Mouse (Mus musculus) kidney, embryonic 15.5 days (tissue): ENCODE results near the gene Epha3. TPM values are rescaled to one million over a fixed set of nuclear protein-coding genes. Genes with fewer than 3 reads are reported as not detected.
A peak's percentile ranks its signal among the peaks of the same experiment; 100 is the strongest.

ENCODE experiments used
- ATAC-seq: fragments of 200-750 bp; cut with Nextera tagmentation; replicated peaks from 2 replicates; pipeline ENCODE4 v1.8.0; 2017; ENCODE audit warnings: moderate TSS enrichment; ENCODE audit not compliant: low FRiP score
- H3K27ac ChIP-seq: fragments of 300-500 bp; sonication (generic); 2 replicates; pipeline ENCODE4 v1.5.1; 2015; ENCODE audit warnings: mild to moderate bottlenecking, inconsistent platforms
- H3K27me3 ChIP-seq: fragments of 300-500 bp; sonication (generic); 2 replicates; pipeline ENCODE4 v1.6.1; 2015; ENCODE audit warnings: inconsistent platforms
- H3K36me3 ChIP-seq: fragments of 300-500 bp; sonication (generic); 2 replicates; pipeline ENCODE4 v1.6.1; 2015; ENCODE audit warnings: inconsistent platforms
- H3K4me1 ChIP-seq: fragments of 300-500 bp; sonication (generic); 2 replicates; pipeline ENCODE4 v1.6.1; 2015; ENCODE audit warnings: inconsistent platforms
- H3K4me2 ChIP-seq: fragments of 300-500 bp; sonication (generic); 2 replicates; pipeline ENCODE4 v1.6.1; 2015; ENCODE audit warnings: moderate library complexity, mild to moderate bottlenecking, inconsistent platforms
- H3K4me3 ChIP-seq: fragments of 300-500 bp; sonication (generic); replicated peaks from 2 replicates; pipeline ENCODE4 v1.5.1; 2015; ENCODE audit warnings: mild to moderate bottlenecking, inconsistent platforms
- H3K9ac ChIP-seq: fragments of 300-500 bp; sonication (generic); 2 replicates; pipeline ENCODE4 v1.6.1; 2015; ENCODE audit warnings: mild to moderate bottlenecking, inconsistent platforms
- H3K9me3 ChIP-seq: fragments of 300-500 bp; sonication (generic); replicated peaks from 2 replicates; pipeline ENCODE4 v1.6.1; 2016; ENCODE audit warnings: inconsistent platforms
- WGBS: fragments of 180-500 bp; shearing (Covaris S2); methylation state at CpG from one replicate; pipeline ENCODE4 v1.1.7; 2015; ENCODE audit warnings: mixed read lengths; 5-methylcytosine and 5-hydroxymethylcytosine counted together
- polyA plus RNA-seq: library from polyadenylated mRNA; unstranded; fragments of >200 nt; fragmentation: Nextera tagmentation; extraction: Ambion mirVana; gene quantifications from 2 replicates; pipeline ENCODE4 v1.2.1, GENCODE M21; 2015

The Epha3 gene
- polyA plus RNA-seq, 1 experiment from 2014 or later, result 14.6 TPM

GRCm38 (mm10) chr16:63556410-63557146 lies 307.4 kb downstream of the Epha3 start:
- no peak for ATAC-seq

GRCm38 (mm10) chr16:63552531-63552930 lies 311.4 kb downstream of the Epha3 start:
- no peak for ATAC-seq
- no peaks in the 10 kb centered on the region for H3K9me3 ChIP-seq
- H3K27me3 ChIP-seq, result no peaks in the 10 kb centered on the region
- no peak overlapping the region for H3K27ac ChIP-seq
- no peak overlapping the region for H3K4me2 ChIP-seq
- H3K36me3 ChIP-seq, result no peaks in the 10 kb centered on the region
- no peaks in the 10 kb centered on the region for H3K4me1 ChIP-seq
- H3K9ac ChIP-seq, result no peak overlapping the region
- H3K4me3 ChIP-seq, result no peak overlapping the region
- WGBS, result 75% methylated on average over 7 of the region's 7 CpGs

More at GRCm38 (mm10) chr16:63556410-63557146, 307.4 kb downstream of the Epha3 start:
- 32% methylated on average over 6 of the region's 6 CpGs for WGBS
- Histone ChIP-seq H3K36me3 (no peaks in the 10 kb centered on the region), H3K4me1 (no peaks in the 10 kb centered on the region), H3K4me3 (no peak overlapping the region), H3K9ac (no peak overlapping the region), H3K9me3 (no peaks in the 10 kb centered on the region), H3K27ac (no peak overlapping the region), H3K4me2 (no peak overlapping the region), H3K27me3 (no peaks in the 10 kb centered on the region)

- no peaks in the 10 kb centered on the region for H3K9me3 ChIP-seq
- H3K9ac ChIP-seq, result no peak overlapping the region
- ATAC-seq, result no peak
- H3K4me1 ChIP-seq, result no peaks in the 10 kb centered on the region
- H3K27me3 ChIP-seq, result no peaks in the 10 kb centered on the region
- no peak overlapping the region for H3K27ac ChIP-seq
- no peaks in the 10 kb centered on the region for H3K36me3 ChIP-seq
- no peak overlapping the region for H3K4me2 ChIP-seq
- H3K4me3 ChIP-seq, result no peak overlapping the region
These were observed 324.5 kb downstream of the Epha3 start for GRCm38 (mm10) chr16:63539489-63539888.

- H3K27ac ChIP-seq, result no peak overlapping the region
- H3K9ac ChIP-seq, result no peak overlapping the region
- H3K4me3 ChIP-seq, result no peak overlapping the region
- no peak overlapping the region for H3K4me2 ChIP-seq
- no peaks in the 10 kb centered on the region for H3K36me3 ChIP-seq
- WGBS, result 68% methylated on average over 2 of the region's 2 CpGs
- H3K9me3 ChIP-seq, result no peaks in the 10 kb centered on the region
- no peak for ATAC-seq
- H3K4me1 ChIP-seq, result no peaks in the 10 kb centered on the region
- H3K27me3 ChIP-seq, result no peaks in the 10 kb centered on the region
These were observed 335.2 kb downstream of the Epha3 start for GRCm38 (mm10) chr16:63528821-63529220.

- Histone ChIP-seq H3K9me3 (no peaks in the 10 kb centered on the region), H3K36me3 (no peaks in the 10 kb centered on the region), H3K27ac (no peak overlapping the region), H3K9ac (no peak overlapping the region), H3K4me2 (no peak overlapping the region), H3K4me1 (no peaks in the 10 kb centered on the region), H3K4me3 (no peak overlapping the region), H3K27me3 (no peaks in the 10 kb centered on the region)
- peak; percentile 73; the same call in 1 of the 2 replicates for ATAC-seq
- WGBS, result 78% methylated on average over 1 of the region's 1 CpGs
These were observed 346.3 kb downstream of the Epha3 start for GRCm38 (mm10) chr16:63517636-63518035.

GRCm38 (mm10) chr16:63510069-63510468 lies 353.9 kb downstream of the Epha3 start:
- Histone ChIP-seq H3K4me3 (no peak overlapping the region), H3K4me1 (no peaks in the 10 kb centered on the region), H3K9me3 (no peaks in the 10 kb centered on the region), H3K4me2 (no peak overlapping the region), H3K36me3 (no peaks in the 10 kb centered on the region), H3K9ac (no peak overlapping the region), H3K27me3 (no peaks in the 10 kb centered on the region), H3K27ac (no peak overlapping the region)
- WGBS, result 85% methylated on average over 2 of the region's 2 CpGs
- no peak for ATAC-seq

GRCm38 (mm10) chr16:63506437-63506836 lies 357.5 kb downstream of the Epha3 start:
- Histone ChIP-seq H3K9ac (no peak overlapping the region), H3K27me3 (no peaks in the 10 kb centered on the region), H3K4me2 (no peak overlapping the region), H3K36me3 (no peaks in the 10 kb centered on the region), H3K27ac (no peak overlapping the region), H3K4me1 (no peaks in the 10 kb centered on the region), H3K4me3 (no peak overlapping the region), H3K9me3 (no peaks in the 10 kb centered on the region)
- 90% methylated on average over 2 of the region's 2 CpGs for WGBS
- ATAC-seq, result no peak

GRCm38 (mm10) chr16:63501456-63501855 lies 362.5 kb downstream of the Epha3 start:
- H3K9ac ChIP-seq, result no peak overlapping the region
- no peaks in the 10 kb centered on the region for H3K9me3 ChIP-seq
- H3K27me3 ChIP-seq, result no peaks in the 10 kb centered on the region
- 85% methylated on average over 6 of the region's 6 CpGs for WGBS
- no peak for ATAC-seq
- H3K4me2 ChIP-seq, result no peak overlapping the region
- no peak overlapping the region for H3K4me3 ChIP-seq
- H3K4me1 ChIP-seq, result no peaks in the 10 kb centered on the region
- H3K36me3 ChIP-seq, result no peaks in the 10 kb centered on the region
- no peak overlapping the region for H3K27ac ChIP-seq

GRCm38 (mm10) chr16:63500975-63501393 lies 363.0 kb downstream of the Epha3 start:
- no peak for ATAC-seq
- 92% methylated on average over 4 of the region's 4 CpGs for WGBS
- no peaks in the 10 kb centered on the region for H3K36me3 ChIP-seq

More at GRCm38 (mm10) chr16:63500975-63501393, 363.0 kb downstream of the Epha3 start:
- Histone ChIP-seq H3K4me1 (no peaks in the 10 kb centered on the region), H3K9me3 (no peaks in the 10 kb centered on the region), H3K27me3 (no peaks in the 10 kb centered on the region), H3K4me2 (no peak overlapping the region), H3K9ac (no peak overlapping the region), H3K27ac (no peak overlapping the region), H3K4me3 (no peak overlapping the region)
